Comparison of ENCODE assay signal across 8 mouse cellular contexts in the genomic region with DNA sequence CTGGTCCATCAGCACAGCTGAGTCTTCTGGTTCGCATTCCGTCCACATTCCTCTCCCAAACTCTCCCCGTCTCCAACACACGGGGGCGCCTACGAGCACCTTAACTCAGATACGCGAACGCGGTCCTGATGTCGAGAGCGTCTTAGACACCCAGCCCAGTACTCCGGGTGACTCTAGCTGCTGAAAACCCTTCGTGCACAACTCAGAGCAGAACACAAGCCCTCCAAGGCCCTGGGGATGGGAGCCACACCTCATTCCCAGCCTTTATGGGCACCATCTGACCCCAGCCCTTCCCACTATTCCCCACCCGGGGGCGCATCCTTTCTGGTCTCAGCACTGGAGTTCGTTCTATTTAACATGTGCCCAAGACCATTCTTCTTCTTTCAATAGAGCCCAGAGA. TPM values are rescaled to one million over a fixed set of nuclear protein-coding genes. Genes with fewer than 3 reads are reported as not detected.
DNase-seq lines count a peak whose midpoint lies in the region; ATAC-seq and TF ChIP-seq lines count a peak whose summit lies in the region.

No protein-coding gene starts in this region.

- no peak overlapping the region for H3K27ac ChIP-seq in cortical plate, adult 2 months (ENCODE audit: insufficient read depth, low read length)
- H3K27ac ChIP-seq in intestine, postnatal 0 days (ENCODE audit: low read depth, low read length) = no peak overlapping the region
- peak overlapping the region; percentile 74 for H3K27ac ChIP-seq in midbrain, embryonic 10.5 days (replicated peaks)

- DNase-seq in ZHBTc4 (ENCODE audit: low read depth, low spot score) = peak; percentile 92
- peak; percentile 58 for DNase-seq in gastrocnemius, postnatal 25 days
- DNase-seq in left cerebral cortex, postnatal 36 days (ENCODE audit: low spot score in 2 of 2) = peak; percentile 76 to 77
- DNase-seq in midbrain, embryonic 10.5 days (ENCODE audit: low spot score) = peak; percentile 83
- DNase-seq in right cerebral cortex, postnatal 25 days = peak; percentile 78

- H3K36me3 ChIP-seq in intestine, postnatal 0 days (ENCODE audit: control insufficient read depth, insufficient read depth) = no peaks in the 10 kb centered on the region
- peaks cover 5% of the 10 kb centered on the region for H3K36me3 ChIP-seq in midbrain, embryonic 10.5 days

- H3K4me1 ChIP-seq in cortical plate, adult 2 months (ENCODE audit: control insufficient read depth, insufficient read depth, low read length) = no peaks in the 10 kb centered on the region
- no peaks in the 10 kb centered on the region for H3K4me1 ChIP-seq in intestine, postnatal 0 days (replicated peaks; ENCODE audit: control insufficient read depth, insufficient read depth, low read length)
- H3K4me1 ChIP-seq in midbrain, embryonic 10.5 days = peaks cover 43% of the 10 kb centered on the region

- intact Hi-C loops in left cerebral cortex, postnatal 36 days (cut with DNase I) = loop anchor here (2.0 to 5.0 kb wide), 2 partner anchors 44 to 45 kb away; no protein-coding TSS in a partner anchor

- peak; percentile 68 for TF ChIP-seq CTCF in cortical plate, adult 2 months (IDR thresholded peaks at IDR 0.05; ENCODE audit: extremely low read depth, insufficient read depth, low read length)
- TF ChIP-seq CTCF in intestine, postnatal 0 days (IDR thresholded peaks at IDR 0.05; ENCODE audit: low read depth) = peak; percentile 86

- no peak for ATAC-seq in intestine, postnatal 0 days
- ATAC-seq in inflammation-experienced regulatory T-cells, adult 6 months = no peak

- H3K9me3 ChIP-seq in intestine, postnatal 0 days (ENCODE audit: control insufficient read depth) = no peaks in the 10 kb centered on the region
- no peaks in the 10 kb centered on the region for H3K9me3 ChIP-seq in midbrain, embryonic 10.5 days (replicated peaks)

- peak overlapping the region; percentile 59 for H3K4me2 ChIP-seq in intestine, postnatal 0 days (replicated peaks; ENCODE audit: low read depth)

- no peak overlapping the region for H3K9ac ChIP-seq in intestine, postnatal 0 days (ENCODE audit: low read depth, low read length)

- H3K27me3 ChIP-seq in intestine, postnatal 0 days (replicated peaks; ENCODE audit: control insufficient read depth, insufficient read depth, low read length) = peaks cover 15% of the 10 kb centered on the region
- H3K27me3 ChIP-seq in midbrain, embryonic 10.5 days (ENCODE audit: low read depth, poor library complexity, severe bottlenecking) = peaks cover 26% of the 10 kb centered on the region

- peak overlapping the region; percentile 10; the same call in 1 of the 2 replicates for H3K4me3 ChIP-seq in cortical plate, adult 2 months (ENCODE audit: insufficient read depth, low read length)
- H3K4me3 ChIP-seq in intestine, postnatal 0 days (ENCODE audit: low read depth, low read length) = 0 out of 2 replicates have a peak overlapping the region, but pooled peaks have one; percentile 17
- H3K4me3 ChIP-seq in midbrain, embryonic 10.5 days = peak overlapping the region; percentile 54

- TF ChIP-seq POLR2A in cortical plate, adult 2 months (IDR thresholded peaks at IDR 0.05; ENCODE audit: extremely low read depth, insufficient read depth, low read length) = no peak

- 1% methylated on average over 17 of the region's 17 CpGs for WGBS in intestine, postnatal 0 days
- under 1% methylated on average over 17 of the region's 17 CpGs for WGBS in midbrain, embryonic 10.5 days

RNA-seq across cellular contexts. Expression of a gene that starts 27.3 kb away (rescaled TPM):
- 1.4 and 2.0 TPM in 2 replicates for polyA plus RNA-seq in cortical plate, adult 2 months (2012; rRNA removed)
- under 1 TPM; 0.26 to 0.51 TPM for total RNA-seq in gastrocnemius, postnatal 25 days (2021)
- polyA plus RNA-seq in intestine, postnatal 0 days (2015; fragmentation: Nextera tagmentation; extraction: Ambion mirVana) = 0.27 and 0.29 TPM in 2 replicates
- total RNA-seq in left cerebral cortex, postnatal 36 days (2021) = 1 to 10 TPM; 1.6 to 2.2 TPM
- 2.0 and 2.5 TPM in 2 replicates for polyA plus RNA-seq in midbrain, embryonic 10.5 days (2016; fragmentation: Nextera tagmentation; extraction: Ambion mirVana)
- under 1 TPM in 2 of 3 experiments, not detected in 1; 0.36 to 0.40 TPM for polyA plus RNA-seq in inflammation-experienced regulatory T-cells, adult 6 months (2017; shearing (Covaris generic))
